ENCODE assay signal across 25 mouse cellular contexts in genomic region chr4:153829766-153830165, GRCm38 (mm10).
"Had no signal": no experiment of that assay in that cellular context is flagged by ENCODE, and none has a peak within 500 bp of the region (broad histone marks: within the 10 kb centered on the region; RNA-seq: fewer than 3 reads in every experiment).

No protein-coding gene starts in this region.

- H3K4me3 ChIP-seq: heart, adult 2 months; heart, embryonic 13.5 days; heart, embryonic 15.5 days; hindbrain, embryonic 13.5 days; hindbrain, embryonic 15.5 days; kidney, embryonic 15.5 days; limb, embryonic 13.5 days; limb, embryonic 15.5 days; liver, embryonic 12.5 days had no signal

- ATAC-seq: hindbrain, postnatal 0 days; intestine, embryonic 16.5 days; liver, embryonic 12.5 days had no signal

- H3K4me1 ChIP-seq: heart, embryonic 13.5 days; heart, embryonic 15.5 days; hindbrain, embryonic 13.5 days; kidney, embryonic 15.5 days; limb, embryonic 13.5 days; limb, embryonic 15.5 days; liver, embryonic 12.5 days had no signal

- H3K9me3 ChIP-seq: heart, embryonic 15.5 days; hindbrain, embryonic 13.5 days; hindbrain, embryonic 15.5 days; kidney, embryonic 15.5 days; limb, embryonic 13.5 days; limb, embryonic 15.5 days had no signal

- DNase-seq: gastrocnemius, postnatal 14 days; gastrocnemius, postnatal 36 days; heart, adult 11 months; heart, adult 2 months; heart, postnatal 14 days; heart, postnatal 36 days; kidney, adult 11 months; kidney, adult 2 months; kidney, adult 9 months; kidney, postnatal 14 days; kidney, postnatal 36 days; layer of hippocampus, adult 9-11 months; layer of hippocampus, postnatal 36 days; left cerebral cortex, postnatal 4 days had no signal

- H3K27me3 ChIP-seq: heart, embryonic 13.5 days; heart, embryonic 15.5 days; hindbrain, embryonic 13.5 days; hindbrain, embryonic 15.5 days; kidney, embryonic 15.5 days; liver, embryonic 12.5 days had no signal

- H3K36me3 ChIP-seq: heart, embryonic 13.5 days; heart, embryonic 15.5 days; hindbrain, embryonic 13.5 days; hindbrain, embryonic 15.5 days; kidney, embryonic 15.5 days; limb, embryonic 13.5 days; limb, embryonic 15.5 days; liver, embryonic 12.5 days had no signal

- H3K27ac ChIP-seq: heart, adult 2 months; heart, embryonic 13.5 days; heart, embryonic 15.5 days; hindbrain, embryonic 13.5 days; hindbrain, embryonic 15.5 days; hindbrain, postnatal 0 days; kidney, embryonic 15.5 days; kidney, postnatal 0 days; limb, embryonic 13.5 days; limb, embryonic 15.5 days; liver, embryonic 12.5 days had no signal
